Mouse (Mus musculus) megakaryocyte, embryonic 14.5 days (primary cell): Measurements from ENCODE around the gene Kbtbd13.

Source experiments
- FLI1 ChIP-seq: IDR thresholded peaks from 2 replicates; pipeline ENCODE4 v1.6.1; 2012; ENCODE audit warnings: low read length, inconsistent platforms, mixed read lengths
- GATA1 ChIP-seq: IDR thresholded peaks from 3 replicates; pipeline ENCODE4 v1.6.1; 2012; ENCODE audit warnings: mixed read lengths, low read length, inconsistent platforms, borderline replicate concordance

DNA sequence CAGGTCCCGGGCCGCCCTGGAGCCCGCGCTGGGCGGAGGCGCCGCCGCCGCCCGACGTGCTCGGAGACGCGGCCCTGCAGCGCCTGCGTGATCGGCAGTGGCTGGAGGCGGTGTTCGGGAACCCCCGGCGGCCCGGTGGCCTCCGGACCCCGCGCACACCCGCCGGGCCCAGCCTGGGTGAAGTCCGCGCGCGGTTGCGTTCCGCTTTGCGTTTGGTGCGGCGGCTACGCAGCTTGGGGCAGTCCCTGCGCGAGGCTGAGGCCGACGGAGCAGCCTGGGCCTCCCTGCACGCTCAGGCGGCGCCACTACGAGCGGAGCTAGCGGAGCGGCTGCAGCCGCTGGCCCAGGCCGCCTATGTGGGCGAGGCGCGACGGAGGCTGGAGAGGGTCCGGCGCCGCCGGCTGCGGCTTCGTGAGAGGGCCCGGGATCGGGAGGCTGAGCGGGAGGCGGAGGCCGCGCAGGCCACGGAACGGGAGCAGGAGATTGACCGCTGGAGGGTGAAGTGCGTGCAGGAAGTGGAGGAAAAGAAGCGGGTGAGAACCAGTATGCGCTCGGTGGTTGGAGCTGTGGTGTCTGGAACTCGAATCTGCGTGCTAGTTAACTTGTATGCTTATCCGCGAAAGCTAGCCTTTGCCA, 44.9 kb downstream of the Kbtbd13 start:
- no peak for TF ChIP-seq GATA1
- no peak for TF ChIP-seq FLI1
